Mouse (Mus musculus) mouse embryonic stem cell (cell line): ENCODE data around the gene Clptm1.

Source experiments
- in situ Hi-C, 2 experiments: fragments of 300-500 bp; cut with MboI; formaldehyde crosslinking; loops; 1 replicate in 1 of 2; 3 replicates in 1 of 2; pipeline ENCODE4 v1.14.3; 2019 to 2020; ENCODE audit warnings: low sequenced_read_pairs in 2 of 2, low pct_unique_long_range_greater_than_20kb in 1 of 2, mixed read lengths in 1 of 2; ENCODE audit not compliant: unreplicated experiment in 1 of 2

Gene Clptm1

GRCm38 (mm10) chr7:19664955-19665841, at the start of gene Clptm1:
TSS of gene Clptm1 (minus strand) at chr7:19665033.
- in situ Hi-C loops = loop anchor here (5.0 kb wide), 1 partner anchor 47 kb away; no protein-coding TSS in a partner anchor

GRCm38 (mm10) chr7:19713598-19713997, 48.8 kb upstream of the Clptm1 start:
- in situ Hi-C loops = loop anchor here (5.0 kb wide), 1 partner anchor 46 kb away; the partner anchor contains the start of gene Clptm1 (in 2 of the 2)

GRCm38 (mm10) chr7:19713196-19713595, 48.4 kb upstream of the Clptm1 start:
- in situ Hi-C loops = loop anchor here (5.0 kb wide), 1 partner anchor 46 kb away; the partner anchor contains the start of gene Clptm1 (in 2 of the 2)

- in situ Hi-C loops = loop anchor here (5.0 kb wide), 1 partner anchor 45 kb away; the partner anchor contains the start of gene Clptm1 (in 2 of the 2)
Measured at GRCm38 (mm10) chr7:19712414-19712813, 47.6 kb upstream of the Clptm1 start.

GRCm38 (mm10) chr7:19710650-19711049, 45.8 kb upstream of the Clptm1 start:
- in situ Hi-C loops = loop anchor here (5.0 kb wide), 1 partner anchor 43 kb away; the partner anchor contains the start of gene Clptm1 (in 2 of the 2)

GRCm38 (mm10) chr7:19705271-19705670, 40.4 kb upstream of the Clptm1 start:
- in situ Hi-C loops = no loop called here

GRCm38 (mm10) chr7:19704475-19704874, 39.6 kb upstream of the Clptm1 start:
- in situ Hi-C loops = no loop called here

- in situ Hi-C loops = no loop called here
Measured at GRCm38 (mm10) chr7:19702859-19703555, 38.2 kb upstream of the Clptm1 start.

GRCm38 (mm10) chr7:19701069-19701761, 36.4 kb upstream of the Clptm1 start:
- in situ Hi-C loops = no loop called here

- in situ Hi-C loops = no loop called here
Measured at GRCm38 (mm10) chr7:19700299-19701068, 35.7 kb upstream of the Clptm1 start.

- in situ Hi-C loops = no loop called here
Measured at GRCm38 (mm10) chr7:19699827-19700148, 35.0 kb upstream of the Clptm1 start.

GRCm38 (mm10) chr7:19698907-19699826, 34.3 kb upstream of the Clptm1 start, which contains the start of gene Apoe:
TSS of gene Apoe (minus strand) at chr7:19699188.
- in situ Hi-C loops = no loop called here

GRCm38 (mm10) chr7:19697949-19698906, 33.4 kb upstream of the Clptm1 start:
- in situ Hi-C loops = no loop called here

- in situ Hi-C loops = no loop called here
Measured at GRCm38 (mm10) chr7:19696336-19696873, 31.6 kb upstream of the Clptm1 start.

GRCm38 (mm10) chr7:19695881-19696280, 31.0 kb upstream of the Clptm1 start:
- in situ Hi-C loops = no loop called here

- in situ Hi-C loops = no loop called here
Measured at GRCm38 (mm10) chr7:19695213-19695594, 30.4 kb upstream of the Clptm1 start.
